Mouse (Mus musculus) embryonic fibroblast, embryonic 13.5 days (primary cell): ENCODE data around the gene Nav2. TPM values are rescaled to one million over a fixed set of nuclear protein-coding genes. Genes with fewer than 3 reads are reported as not detected.
A peak's percentile ranks its signal among the peaks of the same experiment; 100 is the strongest.

Experiments used
- H3K27ac ChIP-seq: 2 replicates; pipeline ENCODE4 v1.5.1; 2012; ENCODE audit warnings: low read length, control low read depth, inconsistent platforms; ENCODE audit not compliant: insufficient read depth
- H3K4me1 ChIP-seq: 2 replicates; pipeline ENCODE4 v1.6.1; 2011; ENCODE audit warnings: low read length; ENCODE audit not compliant: control insufficient read depth, insufficient read depth
- H3K4me3 ChIP-seq: 2 replicates; pipeline ENCODE4 v1.5.1; 2011; ENCODE audit warnings: mild to moderate bottlenecking, control low read depth, low read length; ENCODE audit not compliant: insufficient read depth
- CTCF ChIP-seq: IDR thresholded peaks from 2 replicates; pipeline ENCODE4 v1.5.1; 2011; ENCODE audit warnings: mild to moderate bottlenecking, control low read depth, low read length, moderate library complexity, borderline replicate concordance; ENCODE audit not compliant: insufficient read depth
- POLR2A ChIP-seq: IDR thresholded peaks from 2 replicates; pipeline ENCODE4 v1.6.1; 2011; ENCODE audit warnings: low read depth, mild to moderate bottlenecking, control low read depth, low read length, moderate library complexity
- polyA plus RNA-seq: library from polyadenylated mRNA; stranded (reverse); fragments of >200 nt; gene quantifications from 2 replicates; pipeline ENCODE4 v1.2.4, GENCODE M21; 2011; ENCODE audit warnings: low read depth; ENCODE audit not compliant: missing spikeins, insufficient read length

Nav2 gene
- polyA plus RNA-seq, 1 experiment: 18.7 TPM

GRCm38 (mm10) chr7:49553236-49553981 lies 644.9 kb downstream of the Nav2 start:
- H3K27ac ChIP-seq: peak overlapping the region; percentile 9; the same call in 1 of the 2 replicates
- no peak for TF ChIP-seq CTCF
- no peak for TF ChIP-seq POLR2A
- H3K4me3 ChIP-seq: no peak overlapping the region
- peaks cover 24% of the 10 kb centered on the region for H3K4me1 ChIP-seq

GRCm38 (mm10) chr7:49558240-49558640 lies 649.7 kb downstream of the Nav2 start:
- H3K4me1 ChIP-seq: peaks cover 15% of the 10 kb centered on the region
- H3K27ac ChIP-seq: no peak overlapping the region
- TF ChIP-seq POLR2A (no peak), CTCF (no peak)
- H3K4me3 ChIP-seq: no peak overlapping the region

DNA sequence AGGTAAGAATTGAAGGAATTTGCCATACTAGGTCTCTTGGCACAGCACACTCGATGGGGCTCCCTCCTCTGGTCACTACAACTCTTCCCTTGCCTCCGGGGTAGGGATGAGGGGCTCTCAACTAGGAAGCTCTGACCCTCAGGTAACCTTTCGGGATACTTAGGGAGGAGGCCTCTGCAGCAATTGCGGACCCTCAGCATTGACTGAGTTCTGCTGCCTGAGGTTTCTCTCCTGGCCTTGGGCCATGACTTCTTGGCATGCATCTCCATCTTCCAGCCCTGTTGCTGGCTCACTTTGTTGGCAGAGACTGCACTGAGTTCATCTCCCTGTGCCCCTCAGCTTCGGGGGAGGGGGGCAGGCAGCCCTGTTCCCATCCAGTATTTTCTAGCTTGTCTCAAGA lies 650.4 kb downstream of the Nav2 start:
- TF ChIP-seq POLR2A (no peak), CTCF (no peak)
- no peak overlapping the region for H3K27ac ChIP-seq
- H3K4me1 ChIP-seq: peaks cover 12% of the 10 kb centered on the region
- no peak overlapping the region for H3K4me3 ChIP-seq

GRCm38 (mm10) chr7:49560012-49560411 lies 651.5 kb downstream of the Nav2 start:
- H3K4me3 ChIP-seq: no peak overlapping the region
- TF ChIP-seq POLR2A: no peak
- no peak for TF ChIP-seq CTCF
- H3K4me1 ChIP-seq: peaks cover 10% of the 10 kb centered on the region
- no peak overlapping the region for H3K27ac ChIP-seq

DNA sequence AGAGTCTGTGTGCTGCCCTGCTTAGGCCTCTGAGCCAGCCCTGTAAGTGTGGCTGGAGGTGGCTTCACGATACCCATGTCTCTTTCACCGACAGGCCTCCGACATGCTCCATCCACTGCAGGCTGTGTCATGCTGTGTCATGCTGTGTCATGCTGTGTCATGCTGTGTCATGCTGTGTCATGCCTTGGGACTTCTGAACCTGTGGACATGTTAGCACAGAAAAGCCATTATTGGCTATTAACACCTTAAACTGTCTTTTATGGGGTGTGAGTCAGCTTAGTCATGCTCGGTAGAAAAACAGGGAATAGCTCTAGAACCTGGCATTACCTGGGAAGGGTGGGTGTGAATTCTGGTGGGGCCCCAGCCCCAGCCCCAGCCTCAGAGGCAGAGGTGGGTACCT lies 653.9 kb downstream of the Nav2 start:
- Histone ChIP-seq H3K4me1 (no peaks in the 10 kb centered on the region), H3K4me3 (no peak overlapping the region), H3K27ac (no peak overlapping the region)
- TF ChIP-seq CTCF (no peak), POLR2A (no peak)

DNA sequence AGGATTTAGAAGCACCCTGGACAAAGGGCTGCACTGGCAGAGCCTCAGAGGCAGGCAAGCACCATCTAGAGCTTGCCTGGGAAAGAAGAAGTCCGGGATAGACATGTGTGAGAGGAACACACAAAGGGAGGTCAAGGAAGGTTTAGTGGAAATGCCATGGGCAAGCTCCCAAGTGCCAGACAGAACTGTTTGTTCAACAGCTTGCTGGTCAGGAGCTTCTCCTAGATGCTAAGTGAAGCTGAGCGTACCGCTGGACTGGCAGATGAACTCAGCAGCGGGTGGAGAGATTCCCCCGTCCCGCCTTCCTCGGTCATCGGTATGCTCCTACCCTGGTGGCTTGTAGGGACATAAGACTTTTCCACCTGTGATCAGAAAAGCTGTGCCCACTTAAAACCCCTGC lies 654.3 kb downstream of the Nav2 start:
- Histone ChIP-seq H3K4me3 (no peak overlapping the region), H3K27ac (no peak overlapping the region), H3K4me1 (no peaks in the 10 kb centered on the region)
- TF ChIP-seq CTCF (no peak), POLR2A (no peak)

- TF ChIP-seq POLR2A (no peak), CTCF (no peak)
- no peak overlapping the region for H3K4me3 ChIP-seq
- no peaks in the 10 kb centered on the region for H3K4me1 ChIP-seq
- no peak overlapping the region for H3K27ac ChIP-seq
Measured at GRCm38 (mm10) chr7:49565084-49565483, 656.6 kb downstream of the Nav2 start.

GRCm38 (mm10) chr7:49565798-49566197 lies 657.3 kb downstream of the Nav2 start:
- TF ChIP-seq CTCF (no peak), POLR2A (no peak)
- no peak overlapping the region for H3K4me3 ChIP-seq
- no peak overlapping the region for H3K27ac ChIP-seq
- H3K4me1 ChIP-seq: no peaks in the 10 kb centered on the region

GRCm38 (mm10) chr7:49567346-49568034 lies 659.0 kb downstream of the Nav2 start:
- H3K27ac ChIP-seq: no peak overlapping the region
- H3K4me1 ChIP-seq: no peaks in the 10 kb centered on the region
- H3K4me3 ChIP-seq: no peak overlapping the region
- TF ChIP-seq CTCF: no peak
- TF ChIP-seq POLR2A: no peak

- H3K27ac ChIP-seq: no peak overlapping the region
- no peak overlapping the region for H3K4me3 ChIP-seq
- TF ChIP-seq CTCF (no peak), POLR2A (no peak)
- H3K4me1 ChIP-seq: no peaks in the 10 kb centered on the region
Measured at GRCm38 (mm10) chr7:49569646-49570045, 661.1 kb downstream of the Nav2 start.

- no peak overlapping the region for H3K27ac ChIP-seq
- H3K4me3 ChIP-seq: no peak overlapping the region
- no peaks in the 10 kb centered on the region for H3K4me1 ChIP-seq
- no peak for TF ChIP-seq POLR2A
- no peak for TF ChIP-seq CTCF
Measured at GRCm38 (mm10) chr7:49571606-49572005, 663.1 kb downstream of the Nav2 start.
